Mouse (Mus musculus): ENCODE data around the gene Pdxdc1. TPM values are rescaled to one million over a fixed set of nuclear protein-coding genes. Genes with fewer than 3 reads are reported as not detected.
"Not testable (repeated sequence)": the region's sequence is repeated elsewhere in the genome, so short reads cannot be mapped to it uniquely, and the experiment has no call there.

The Pdxdc1 gene
- polyA plus RNA-seq, 1 experiment from 2014 or later = 88.5 TPM

- no peaks in the 10 kb centered on the region for H3K27me3 ChIP-seq (ENCODE audit: insufficient read depth, low read length)
- no peak for ATAC-seq (ENCODE audit: low FRiP score, low TSS enrichment)
- WGBS = 88% methylated on average over 3 of the region's 3 CpGs
- H3K9ac ChIP-seq (replicated peaks; ENCODE audit: low read length) = no peak overlapping the region
- H3K4me3 ChIP-seq (ENCODE audit: low read length) = no peak overlapping the region
- H3K4me2 ChIP-seq (replicated peaks; ENCODE audit: low read depth, low read length) = no peak overlapping the region
- H3K27ac ChIP-seq (ENCODE audit: low read length) = no peak overlapping the region
- peaks cover 3% of the 10 kb centered on the region; the same call in 1 of the 2 replicates for H3K36me3 ChIP-seq (ENCODE audit: insufficient read depth, low read length)
- no peaks in the 10 kb centered on the region for H3K9me3 ChIP-seq (ENCODE audit: low read length)
- H3K4me1 ChIP-seq (ENCODE audit: insufficient read depth, low read length) = peaks cover 3% of the 10 kb centered on the region; the same call in 1 of the 2 replicates
Measured at GRCm38 (mm10) chr16:13895740-13896139, 7.2 kb downstream of the Pdxdc1 start.

- no peak overlapping the region for H3K4me3 ChIP-seq (ENCODE audit: low read length)
- H3K4me1 ChIP-seq (ENCODE audit: insufficient read depth, low read length) = peaks cover 3% of the 10 kb centered on the region; the same call in 1 of the 2 replicates
- peaks cover 3% of the 10 kb centered on the region; the same call in 1 of the 2 replicates for H3K36me3 ChIP-seq (ENCODE audit: insufficient read depth, low read length)
- H3K27ac ChIP-seq (ENCODE audit: low read length) = no peak overlapping the region
- 14% methylated on average over 2 of the region's 2 CpGs for WGBS
- no peak overlapping the region for H3K4me2 ChIP-seq (replicated peaks; ENCODE audit: low read depth, low read length)
- H3K27me3 ChIP-seq (ENCODE audit: insufficient read depth, low read length) = no peaks in the 10 kb centered on the region
- ATAC-seq (ENCODE audit: low FRiP score, low TSS enrichment) = no peak
- no peak overlapping the region for H3K9ac ChIP-seq (replicated peaks; ENCODE audit: low read length)
- no peaks in the 10 kb centered on the region for H3K9me3 ChIP-seq (ENCODE audit: low read length)
Measured at GRCm38 (mm10) chr16:13894097-13894496, 8.8 kb downstream of the Pdxdc1 start.

GRCm38 (mm10) chr16:13892850-13893249, 10.1 kb downstream of the Pdxdc1 start:
- Histone ChIP-seq H3K27ac (ENCODE audit: low read length) (no peak overlapping the region), H3K4me1 (ENCODE audit: insufficient read depth, low read length) (peaks cover 3% of the 10 kb centered on the region; the same call in 1 of the 2 replicates), H3K4me2 (replicated peaks; ENCODE audit: low read depth, low read length) (no peak overlapping the region), H3K36me3 (ENCODE audit: insufficient read depth, low read length) (no peaks in the 10 kb centered on the region), H3K9me3 (ENCODE audit: low read length) (no peaks in the 10 kb centered on the region), H3K27me3 (ENCODE audit: insufficient read depth, low read length) (no peaks in the 10 kb centered on the region), H3K4me3 (ENCODE audit: low read length) (no peak overlapping the region), H3K9ac (replicated peaks; ENCODE audit: low read length) (no peak overlapping the region)
- ATAC-seq (ENCODE audit: low FRiP score, low TSS enrichment) = no peak

- no peak for ATAC-seq (ENCODE audit: low FRiP score, low TSS enrichment)
- Histone ChIP-seq H3K9me3 (ENCODE audit: low read length) (no peaks in the 10 kb centered on the region), H3K4me1 (ENCODE audit: insufficient read depth, low read length) (peaks cover 3% of the 10 kb centered on the region; the same call in 1 of the 2 replicates), H3K36me3 (ENCODE audit: insufficient read depth, low read length) (no peaks in the 10 kb centered on the region), H3K4me3 (ENCODE audit: low read length) (no peak overlapping the region), H3K27ac (ENCODE audit: low read length) (no peak overlapping the region), H3K9ac (replicated peaks; ENCODE audit: low read length) (no peak overlapping the region), H3K4me2 (replicated peaks; ENCODE audit: low read depth, low read length) (no peak overlapping the region), H3K27me3 (ENCODE audit: insufficient read depth, low read length) (no peaks in the 10 kb centered on the region)
- WGBS = 91% methylated on average over 2 of the region's 2 CpGs
Measured at GRCm38 (mm10) chr16:13890449-13890848, 12.5 kb downstream of the Pdxdc1 start.

- no peak for ATAC-seq (ENCODE audit: low FRiP score, low TSS enrichment)
- 53% methylated on average over 3 of the region's 3 CpGs for WGBS
- Histone ChIP-seq H3K9me3 (ENCODE audit: low read length) (no peaks in the 10 kb centered on the region), H3K4me3 (ENCODE audit: low read length) (no peak overlapping the region), H3K9ac (replicated peaks; ENCODE audit: low read length) (no peak overlapping the region), H3K36me3 (ENCODE audit: insufficient read depth, low read length) (peaks cover 12% of the 10 kb centered on the region; the same call in 1 of the 2 replicates), H3K4me1 (ENCODE audit: insufficient read depth, low read length) (no peaks in the 10 kb centered on the region), H3K27me3 (ENCODE audit: insufficient read depth, low read length) (no peaks in the 10 kb centered on the region), H3K4me2 (replicated peaks; ENCODE audit: low read depth, low read length) (no peak overlapping the region), H3K27ac (ENCODE audit: low read length) (no peak overlapping the region)
Measured at GRCm38 (mm10) chr16:13883094-13883774, 19.7 kb downstream of the Pdxdc1 start.

GRCm38 (mm10) chr16:13875483-13875882, 27.4 kb downstream of the Pdxdc1 start:
- WGBS = 96% methylated on average over 4 of the region's 4 CpGs
- Histone ChIP-seq H3K36me3 (ENCODE audit: insufficient read depth, low read length) (peaks cover 28% of the 10 kb centered on the region; the same call in 1 of the 2 replicates), H3K4me1 (ENCODE audit: insufficient read depth, low read length) (no peaks in the 10 kb centered on the region), H3K27ac (ENCODE audit: low read length) (no peak overlapping the region), H3K4me3 (ENCODE audit: low read length) (no peak overlapping the region), H3K4me2 (replicated peaks; ENCODE audit: low read depth, low read length) (no peak overlapping the region), H3K9me3 (ENCODE audit: low read length) (no peaks in the 10 kb centered on the region), H3K27me3 (ENCODE audit: insufficient read depth, low read length) (no peaks in the 10 kb centered on the region), H3K9ac (replicated peaks; ENCODE audit: low read length) (no peak overlapping the region)
- no peak for ATAC-seq (ENCODE audit: low FRiP score, low TSS enrichment)

- ATAC-seq (ENCODE audit: low FRiP score, low TSS enrichment) = peak; percentile 78
- peaks cover 21% of the 10 kb centered on the region for H3K36me3 ChIP-seq (ENCODE audit: insufficient read depth, low read length)
- no peaks in the 10 kb centered on the region for H3K9me3 ChIP-seq (ENCODE audit: low read length)
- no peak overlapping the region for H3K27ac ChIP-seq (ENCODE audit: low read length)
- peak overlapping the region; percentile 53 for H3K4me2 ChIP-seq (replicated peaks; ENCODE audit: low read depth, low read length)
- H3K4me3 ChIP-seq (ENCODE audit: low read length) = peak overlapping the region; percentile 33
- WGBS = 20% methylated on average over 42 of the region's 42 CpGs
- peak overlapping the region; percentile 51; the same call in 1 of the 2 replicates for H3K9ac ChIP-seq (replicated peaks; ENCODE audit: low read length)
- 0 out of 2 replicates have a peak, but pooled peaks cover 5% of the 10 kb centered on the region for H3K4me1 ChIP-seq (ENCODE audit: insufficient read depth, low read length)
- H3K27me3 ChIP-seq (ENCODE audit: insufficient read depth, low read length) = no peaks in the 10 kb centered on the region
Measured at GRCm38 (mm10) chr16:13867910-13868514, 34.9 kb downstream of the Pdxdc1 start.

GRCm38 (mm10) chr16:13867406-13867805, 35.5 kb downstream of the Pdxdc1 start:
- H3K9ac ChIP-seq (replicated peaks; ENCODE audit: low read length); H3K4me2 ChIP-seq (replicated peaks; ENCODE audit: low read depth, low read length); H3K27ac ChIP-seq (ENCODE audit: low read length); H3K9me3 ChIP-seq (ENCODE audit: low read length); H3K27me3 ChIP-seq (ENCODE audit: insufficient read depth, low read length); H3K4me1 ChIP-seq (ENCODE audit: insufficient read depth, low read length); H3K4me3 ChIP-seq (ENCODE audit: low read length); ATAC-seq (ENCODE audit: low FRiP score, low TSS enrichment): not testable (repeated sequence)
- 47% methylated on average over 5 of the region's 5 CpGs for WGBS
- peaks cover 26% of the 10 kb centered on the region for H3K36me3 ChIP-seq (ENCODE audit: insufficient read depth, low read length)

GRCm38 (mm10) chr16:13866616-13867015, 36.3 kb downstream of the Pdxdc1 start:
- H3K27me3 ChIP-seq (ENCODE audit: insufficient read depth, low read length) = no peaks in the 10 kb centered on the region
- H3K4me2 ChIP-seq (replicated peaks; ENCODE audit: low read depth, low read length) = no peak overlapping the region
- WGBS = 70% methylated on average over 5 of the region's 5 CpGs
- no peak overlapping the region for H3K4me3 ChIP-seq (ENCODE audit: low read length)
- H3K36me3 ChIP-seq (ENCODE audit: insufficient read depth, low read length) = peaks cover 26% of the 10 kb centered on the region
- H3K9me3 ChIP-seq (ENCODE audit: low read length) = no peaks in the 10 kb centered on the region
- H3K9ac ChIP-seq (replicated peaks; ENCODE audit: low read length) = no peak overlapping the region
- 0 out of 2 replicates have a peak overlapping the region, but pooled peaks have one; percentile 32 for H3K27ac ChIP-seq (ENCODE audit: low read length)
- ATAC-seq (ENCODE audit: low FRiP score, low TSS enrichment) = no peak
- 0 out of 2 replicates have a peak, but pooled peaks cover 5% of the 10 kb centered on the region for H3K4me1 ChIP-seq (ENCODE audit: insufficient read depth, low read length)

- H3K4me3 ChIP-seq (ENCODE audit: low read length) = no peak overlapping the region
- no peak overlapping the region for H3K9ac ChIP-seq (replicated peaks; ENCODE audit: low read length)
- WGBS = 42% methylated on average over 4 of the region's 4 CpGs
- H3K27me3 ChIP-seq (ENCODE audit: insufficient read depth, low read length) = no peaks in the 10 kb centered on the region
- no peak for ATAC-seq (ENCODE audit: low FRiP score, low TSS enrichment)
- H3K4me2 ChIP-seq (replicated peaks; ENCODE audit: low read depth, low read length) = no peak overlapping the region
- H3K4me1 ChIP-seq (ENCODE audit: insufficient read depth, low read length) = 0 out of 2 replicates have a peak, but pooled peaks cover 5% of the 10 kb centered on the region
- 0 out of 2 replicates have a peak overlapping the region, but pooled peaks have one; percentile 32 for H3K27ac ChIP-seq (ENCODE audit: low read length)
- peaks cover 26% of the 10 kb centered on the region for H3K36me3 ChIP-seq (ENCODE audit: insufficient read depth, low read length)
- H3K9me3 ChIP-seq (ENCODE audit: low read length) = no peaks in the 10 kb centered on the region
Measured at GRCm38 (mm10) chr16:13866076-13866475, 36.9 kb downstream of the Pdxdc1 start.

Measured in kidney, embryonic 16.5 days (tissue).